Mouse (Mus musculus) right cerebral cortex, postnatal 36 days (tissue): ENCODE data around the gene Cacna1c.

Source experiments
- DNase-seq, 2 experiments: peaks; one replicate each; pipeline ENCODE4 v3.0.0; 2022; ENCODE audit warnings: low spot score in 2 of 2, mixed read lengths in 1 of 2

The Cacna1c gene

GRCm38 (mm10) chr6:118923212-118923577 lies 273.0 kb downstream of the Cacna1c start:
- DNase-seq: no peak

GRCm38 (mm10) chr6:118922328-118923211 lies 273.6 kb downstream of the Cacna1c start:
- DNase-seq: peak in 1 of 2 experiments; percentile 45

- no peak for DNase-seq
Measured at GRCm38 (mm10) chr6:118908176-118908575, 288.0 kb downstream of the Cacna1c start.

GRCm38 (mm10) chr6:118907704-118908103 lies 288.5 kb downstream of the Cacna1c start:
- no peak for DNase-seq

GRCm38 (mm10) chr6:118906878-118907277 lies 289.3 kb downstream of the Cacna1c start:
- DNase-seq: no peak

- DNase-seq: no peak
Measured at GRCm38 (mm10) chr6:118899688-118900087, 296.5 kb downstream of the Cacna1c start.

- DNase-seq: no peak
Measured at GRCm38 (mm10) chr6:118897101-118897500, 299.1 kb downstream of the Cacna1c start.

GRCm38 (mm10) chr6:118894043-118894442 lies 302.2 kb downstream of the Cacna1c start:
- peak in 1 of 2 experiments; percentile 25 for DNase-seq

- DNase-seq: no peak
Measured at GRCm38 (mm10) chr6:118889441-118889840, 306.8 kb downstream of the Cacna1c start.

GRCm38 (mm10) chr6:118887032-118887431 lies 309.2 kb downstream of the Cacna1c start:
- DNase-seq: no peak

- peak in 1 of 2 experiments; percentile 41 for DNase-seq
Measured at GRCm38 (mm10) chr6:118884961-118885360, 311.3 kb downstream of the Cacna1c start.

GRCm38 (mm10) chr6:118884073-118884551 lies 312.1 kb downstream of the Cacna1c start:
- no peak for DNase-seq

- no peak for DNase-seq
Measured at GRCm38 (mm10) chr6:118876204-118876603, 320.0 kb downstream of the Cacna1c start.

GRCm38 (mm10) chr6:118870241-118870841 lies 325.9 kb downstream of the Cacna1c start:
- DNase-seq: no peak

GRCm38 (mm10) chr6:118867384-118867783 lies 328.8 kb downstream of the Cacna1c start:
- DNase-seq: no peak

GRCm38 (mm10) chr6:118866889-118867288 lies 329.3 kb downstream of the Cacna1c start:
- DNase-seq: peak in 1 of 2 experiments; percentile 34

- no peak for DNase-seq
Measured at GRCm38 (mm10) chr6:118865777-118866380, 330.3 kb downstream of the Cacna1c start.

- DNase-seq: no peak
Measured at GRCm38 (mm10) chr6:118864696-118865620, 331.3 kb downstream of the Cacna1c start.

GRCm38 (mm10) chr6:118862727-118863126 lies 333.5 kb downstream of the Cacna1c start:
- no peak for DNase-seq

- DNase-seq: no peak
Measured at GRCm38 (mm10) chr6:118862091-118862490, 334.1 kb downstream of the Cacna1c start.

GRCm38 (mm10) chr6:118858431-118858830 lies 337.8 kb downstream of the Cacna1c start:
- DNase-seq: no peak
